Mouse (Mus musculus): Measurements from ENCODE around the gene Ttc25.
"Not testable (repeated sequence)": the region's sequence is repeated elsewhere in the genome, so short reads cannot be mapped to it uniquely, and the experiment has no call there.

DNA sequence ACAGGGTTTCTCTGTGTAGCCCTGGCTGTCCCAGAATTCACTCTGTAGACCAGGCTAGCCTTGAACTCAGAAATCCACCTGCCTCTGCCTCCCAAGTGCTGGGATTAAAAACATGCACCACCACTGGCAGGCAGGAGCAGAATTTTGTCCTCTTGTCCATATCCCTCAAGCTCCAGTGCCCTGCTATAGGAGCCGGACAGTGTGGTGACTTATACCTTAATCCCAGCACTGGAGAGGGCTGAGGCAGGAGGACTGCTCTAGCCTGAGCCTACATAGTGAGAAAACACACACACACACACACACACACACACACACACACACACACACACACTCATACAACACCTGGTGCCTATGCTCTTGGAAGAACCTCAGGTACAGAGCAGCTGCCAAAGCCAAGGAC, 37.0 kb downstream of the Ttc25 start:
- TF ChIP-seq MAX (IDR thresholded peaks at IDR 0.05; ENCODE audit: low read depth); POLR2AphosphoS2 (IDR thresholded peaks at IDR 0.05; ENCODE audit: insufficient read length, low read depth): not testable (repeated sequence)
